Mouse (Mus musculus) bone marrow macrophage, adult 2 months (primary cell): ENCODE data around the gene Cyp2d10.

Source experiments
- CTCF ChIP-seq: IDR thresholded peaks from 2 replicates; pipeline ENCODE4 v1.5.1; 2012; ENCODE audit warnings: low read depth, mild to moderate bottlenecking, low read length, moderate library complexity
- POLR2A ChIP-seq: IDR thresholded peaks from 2 replicates; pipeline ENCODE4 v1.6.1; 2012; ENCODE audit warnings: mild to moderate bottlenecking, low read depth, low read length, borderline replicate concordance

- no peak for TF ChIP-seq POLR2A
- no peak for TF ChIP-seq CTCF
Observed at GRCm38 (mm10) chr15:82402106-82402505, 4.9 kb downstream of the Cyp2d10 start.
